Mouse (Mus musculus) thymus, adult 2 months (tissue): ENCODE measurements at regions not wholly inside any gene's neighbourhood (a gene's known extent, or its start where the extent isn't known, plus 50 kb on each side); places are given as distances from the start of the nearest gene placed in this dataset.

Experiments used
- CTCF ChIP-seq: fragments of 200-500 bp; IDR thresholded peaks from 2 replicates; pipeline ENCODE4 v1.5.1; 2012; ENCODE audit warnings: mild to moderate bottlenecking, control low read depth, low read length, moderate library complexity, borderline replicate concordance; ENCODE audit not compliant: control insufficient read depth, poor library complexity, insufficient read depth; ENCODE audit errors: extremely low read depth
- POLR2A ChIP-seq: fragments of 200-500 bp; IDR thresholded peaks from 2 replicates; pipeline ENCODE4 v1.6.1; 2012; ENCODE audit warnings: mild to moderate bottlenecking, low read length, control low read depth, moderate library complexity; ENCODE audit not compliant: control insufficient read depth, poor library complexity, insufficient read depth; ENCODE audit errors: extremely low read depth

DNA sequence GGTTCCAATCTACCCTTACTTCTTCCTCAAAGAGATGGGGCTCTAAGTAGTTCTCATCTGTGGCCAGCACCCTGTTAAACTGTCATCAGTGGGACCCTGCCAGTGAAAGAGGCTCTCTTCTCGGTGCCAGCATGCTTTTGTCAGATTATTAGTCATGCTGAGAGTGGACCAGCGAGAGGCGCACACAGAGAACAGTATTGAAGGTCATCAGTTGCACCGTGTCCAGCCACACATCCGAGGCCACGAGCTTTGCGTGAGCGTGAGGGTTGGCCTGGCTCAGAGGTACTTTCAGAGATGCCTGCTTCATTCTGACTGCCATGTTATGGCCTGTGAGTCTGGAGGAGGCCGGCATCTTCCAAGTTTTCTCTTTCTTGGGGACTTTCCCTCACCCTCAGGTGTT, 306.0 kb upstream of the Zfp637 start:
- no peak for TF ChIP-seq POLR2A
- no peak for TF ChIP-seq CTCF
